Mouse (Mus musculus) bone marrow macrophage, adult 2 months (primary cell): ENCODE measurements around the gene Chst13. TPM values are rescaled to one million over a fixed set of nuclear protein-coding genes. Genes with fewer than 3 reads are reported as not detected.

ENCODE experiments used
- H3K27ac ChIP-seq: 2 replicates; pipeline ENCODE4 v1.5.1; 2012; ENCODE audit warnings: low read depth, low read length; ENCODE audit not compliant: insufficient read depth
- H3K4me1 ChIP-seq: 2 replicates; pipeline ENCODE4 v1.6.1; 2012; ENCODE audit warnings: low read length; ENCODE audit not compliant: control insufficient read depth, insufficient read depth
- H3K4me3 ChIP-seq: 2 replicates; pipeline ENCODE4 v1.5.1; 2012; ENCODE audit warnings: mild to moderate bottlenecking, low read length, moderate library complexity; ENCODE audit not compliant: insufficient read depth
- CTCF ChIP-seq: IDR thresholded peaks from 2 replicates; pipeline ENCODE4 v1.5.1; 2012; ENCODE audit warnings: low read depth, mild to moderate bottlenecking, low read length, moderate library complexity
- POLR2A ChIP-seq: IDR thresholded peaks from 2 replicates; pipeline ENCODE4 v1.6.1; 2012; ENCODE audit warnings: mild to moderate bottlenecking, low read depth, low read length, borderline replicate concordance
- polyA plus RNA-seq: library from polyadenylated mRNA; stranded (reverse); fragments of >200 nt; gene quantifications from 2 replicates; pipeline ENCODE4 v1.2.4, GENCODE M21; 2012; ENCODE audit not compliant: missing spikeins, insufficient read depth, insufficient read length

The Chst13 gene
- polyA plus RNA-seq: not detected in 2 replicates

DNA sequence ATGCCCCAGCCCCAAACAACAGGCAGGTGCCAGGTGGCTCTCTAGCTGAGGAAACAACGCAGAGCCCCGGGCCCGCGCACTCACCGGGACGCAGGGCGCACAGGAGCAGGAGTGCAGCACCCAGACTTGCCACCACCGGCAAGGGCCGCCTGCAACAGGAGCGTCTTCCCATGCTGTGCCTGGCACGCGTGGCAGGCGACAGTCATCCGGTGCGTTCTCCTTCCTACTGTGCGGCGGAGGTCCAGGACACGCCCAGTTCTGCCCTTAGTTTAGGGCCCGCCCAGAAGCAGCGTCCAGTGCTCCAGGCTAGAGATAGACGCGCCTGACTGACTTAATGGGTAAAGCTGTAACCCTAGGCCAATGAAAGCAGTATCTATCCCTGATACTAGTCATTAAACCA lies at the start of gene Chst13:
Chst13 (minus strand) TSS at position 195 of the 400 bp plus-strand sequence.
- Histone ChIP-seq H3K27ac (no peak within 1 kb of the TSS), H3K4me1 (no peaks in the 10 kb centered on the region), H3K4me3 (peak within 1 kb of the TSS; percentile 40)
- no peak for TF ChIP-seq POLR2A
- no peak for TF ChIP-seq CTCF

DNA sequence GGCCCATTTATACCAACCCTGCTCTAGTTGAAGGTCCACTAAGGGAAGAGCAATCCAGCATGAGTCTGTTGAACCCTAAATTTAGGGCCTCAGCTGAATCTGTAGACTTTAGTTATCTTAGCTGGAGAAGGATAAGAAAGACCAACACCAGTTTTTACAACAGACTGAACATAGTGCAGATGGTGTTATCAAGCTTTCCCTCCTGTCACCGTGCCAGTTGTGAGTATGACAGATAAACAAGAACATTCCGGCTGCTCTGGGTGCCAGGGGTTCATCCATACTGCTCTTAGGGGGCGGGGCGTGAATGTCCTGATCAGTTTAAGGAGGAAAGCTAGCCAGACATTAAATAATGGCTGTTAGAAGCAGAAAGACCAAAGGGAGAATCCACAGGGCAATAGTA lies 49.7 kb upstream of the Chst13 start:
- Histone ChIP-seq H3K27ac (no peak overlapping the region), H3K4me1 (peaks cover 16% of the 10 kb centered on the region), H3K4me3 (no peak overlapping the region)
- no peak for TF ChIP-seq CTCF
- no peak for TF ChIP-seq POLR2A

DNA sequence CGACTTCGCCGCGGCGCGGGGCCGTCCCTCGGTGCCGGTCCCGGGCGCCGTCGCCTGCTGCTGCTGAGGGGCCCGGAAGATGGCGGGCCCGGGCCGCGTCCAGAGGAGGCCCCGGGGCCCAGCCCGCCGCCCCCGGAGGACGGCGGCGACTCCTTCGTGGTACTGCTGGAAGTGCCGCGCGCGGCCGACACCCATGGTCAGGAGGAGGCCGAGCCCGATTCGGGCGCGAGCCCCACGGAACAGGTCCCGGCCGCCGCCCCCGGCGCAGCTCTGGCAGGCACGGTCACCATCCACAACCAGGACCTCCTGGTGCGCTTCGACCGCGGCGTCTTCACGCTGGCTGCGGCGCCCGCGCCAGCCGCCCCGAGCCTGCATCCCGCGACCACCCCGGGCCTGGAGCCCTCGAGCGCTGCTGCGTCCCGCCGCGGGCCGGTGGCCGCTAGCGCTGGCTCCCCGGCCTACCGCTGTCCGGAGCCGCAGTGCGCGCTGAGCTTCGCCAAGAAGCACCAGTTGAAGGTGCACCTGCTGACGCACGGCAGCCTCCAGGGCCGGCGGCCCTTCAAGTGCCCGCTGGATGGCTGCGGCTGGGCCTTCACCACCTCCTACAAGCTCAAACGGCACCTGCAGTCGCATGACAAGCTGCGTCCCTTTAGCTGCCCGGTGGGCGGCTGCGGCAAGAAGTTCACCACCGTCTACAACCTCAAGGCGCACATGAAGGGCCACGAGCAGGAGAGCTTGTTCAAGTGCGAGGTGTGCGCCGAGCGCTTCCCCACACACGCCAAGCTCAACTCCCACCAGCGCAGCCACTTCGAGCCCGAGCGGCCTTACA lies 45.0 kb upstream of the Chst13 start:
- Histone ChIP-seq H3K27ac (peak overlapping the region; percentile 49), H3K4me3 (peak overlapping the region; percentile 89), H3K4me1 (peaks cover 15% of the 10 kb centered on the region)
- TF ChIP-seq CTCF: no peak
- TF ChIP-seq POLR2A: no peak

DNA sequence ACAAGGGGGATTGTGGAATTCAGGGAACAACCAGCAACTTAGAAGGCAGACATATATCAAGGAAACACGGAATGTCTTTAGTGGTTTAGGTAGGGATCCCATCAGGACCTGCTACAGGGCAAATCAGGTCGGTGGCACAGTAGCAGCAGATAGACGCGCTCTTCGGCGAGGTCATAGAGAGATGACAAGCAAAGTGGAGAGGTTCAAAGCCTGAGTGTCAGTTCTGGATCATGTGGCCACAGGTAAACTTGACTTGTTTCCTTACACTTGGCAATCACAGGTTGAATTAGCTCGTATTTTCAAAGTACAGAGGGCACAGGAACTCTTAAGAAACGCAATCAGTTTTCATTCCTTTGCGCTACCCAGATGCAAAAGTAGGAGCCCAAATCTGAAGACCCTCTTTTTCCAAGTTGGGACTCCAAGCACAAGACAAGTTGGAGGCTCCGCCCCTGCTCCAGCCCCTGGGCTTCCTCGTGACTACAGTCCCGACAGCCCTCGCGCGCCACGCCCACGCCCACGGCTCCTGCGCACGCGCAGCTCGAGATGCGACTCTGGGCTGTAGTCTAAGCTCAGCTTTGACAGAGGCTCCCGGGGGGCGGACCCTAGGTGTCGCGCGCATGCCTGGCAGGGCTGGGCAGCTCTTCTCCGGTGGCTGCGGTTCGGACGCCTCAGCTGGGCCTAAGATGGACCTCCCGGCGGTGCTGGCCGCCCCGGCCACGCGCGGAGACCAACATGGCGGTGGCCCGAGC lies 44.2 kb upstream of the Chst13 start, which contains the start of gene Zxdc:
Zxdc (plus strand) TSS at position 517 of the 749 bp plus-strand sequence.
- TF ChIP-seq POLR2A: peak; percentile 36; the same call in 1 of the 2 replicates
- TF ChIP-seq CTCF: no peak
- peaks cover 15% of the 10 kb centered on the region for H3K4me1 ChIP-seq
- H3K4me3 ChIP-seq: peak within 1 kb of the TSS; percentile 89
- H3K27ac ChIP-seq: peak within 1 kb of the TSS; percentile 49

DNA sequence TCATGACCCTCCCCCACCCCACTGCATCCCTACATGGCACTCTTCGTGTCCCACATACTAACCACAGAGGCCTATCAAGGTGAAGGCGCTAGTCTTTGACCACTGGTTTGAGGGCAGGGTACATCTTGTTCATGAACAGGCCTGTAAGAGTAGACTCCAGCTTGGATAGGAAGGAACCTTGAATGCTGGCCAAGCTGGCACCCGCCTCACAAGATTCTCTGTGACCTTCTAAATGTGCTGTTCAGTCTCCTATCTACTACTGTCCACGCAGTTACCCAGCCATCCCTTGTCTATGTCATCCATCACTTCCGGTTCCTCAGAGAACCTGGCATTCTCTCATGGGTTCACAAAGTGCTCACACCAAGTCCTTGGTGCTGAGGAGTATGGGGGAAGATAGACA lies 38.3 kb upstream of the Chst13 start:
- no peak for TF ChIP-seq CTCF
- no peak for TF ChIP-seq POLR2A
- no peak overlapping the region for H3K27ac ChIP-seq
- no peak overlapping the region for H3K4me3 ChIP-seq
- peaks cover 12% of the 10 kb centered on the region for H3K4me1 ChIP-seq

DNA sequence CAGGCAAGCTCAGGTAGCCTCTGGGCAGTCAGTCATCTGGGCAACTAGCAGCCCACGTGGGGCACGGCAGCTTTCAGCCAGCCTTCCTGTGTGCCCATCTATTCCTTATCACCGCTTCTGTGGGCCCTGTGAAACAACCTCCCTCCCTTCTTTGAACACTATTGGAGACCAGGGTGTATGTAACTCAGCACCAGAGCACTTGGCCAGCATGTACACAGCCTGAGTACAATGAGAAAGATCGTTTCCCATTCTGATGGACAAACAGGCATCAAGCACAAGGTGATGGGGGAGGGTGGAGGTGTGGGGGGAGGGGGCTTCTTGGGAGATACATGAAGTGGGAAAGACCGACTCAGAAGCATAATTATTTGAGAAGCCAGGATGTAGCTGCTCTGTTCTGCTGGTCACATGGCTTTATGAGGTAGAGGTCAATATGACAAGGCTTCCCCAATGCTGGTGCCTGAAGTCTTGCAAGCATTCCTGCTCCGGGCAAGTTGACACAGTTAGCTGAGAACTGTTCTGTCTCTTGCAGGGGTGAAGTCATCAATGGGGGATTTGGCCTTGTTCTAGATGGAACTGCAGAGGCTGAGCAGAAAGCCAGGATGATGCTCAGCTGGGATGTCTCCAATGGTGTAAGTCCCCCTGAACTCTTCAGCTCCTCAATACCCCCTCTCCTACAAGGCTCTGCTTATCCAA lies 36.1 kb upstream of the Chst13 start:
- Histone ChIP-seq H3K4me1 (peaks cover 12% of the 10 kb centered on the region), H3K27ac (no peak overlapping the region), H3K4me3 (no peak overlapping the region)
- TF ChIP-seq CTCF (no peak), POLR2A (no peak)

DNA sequence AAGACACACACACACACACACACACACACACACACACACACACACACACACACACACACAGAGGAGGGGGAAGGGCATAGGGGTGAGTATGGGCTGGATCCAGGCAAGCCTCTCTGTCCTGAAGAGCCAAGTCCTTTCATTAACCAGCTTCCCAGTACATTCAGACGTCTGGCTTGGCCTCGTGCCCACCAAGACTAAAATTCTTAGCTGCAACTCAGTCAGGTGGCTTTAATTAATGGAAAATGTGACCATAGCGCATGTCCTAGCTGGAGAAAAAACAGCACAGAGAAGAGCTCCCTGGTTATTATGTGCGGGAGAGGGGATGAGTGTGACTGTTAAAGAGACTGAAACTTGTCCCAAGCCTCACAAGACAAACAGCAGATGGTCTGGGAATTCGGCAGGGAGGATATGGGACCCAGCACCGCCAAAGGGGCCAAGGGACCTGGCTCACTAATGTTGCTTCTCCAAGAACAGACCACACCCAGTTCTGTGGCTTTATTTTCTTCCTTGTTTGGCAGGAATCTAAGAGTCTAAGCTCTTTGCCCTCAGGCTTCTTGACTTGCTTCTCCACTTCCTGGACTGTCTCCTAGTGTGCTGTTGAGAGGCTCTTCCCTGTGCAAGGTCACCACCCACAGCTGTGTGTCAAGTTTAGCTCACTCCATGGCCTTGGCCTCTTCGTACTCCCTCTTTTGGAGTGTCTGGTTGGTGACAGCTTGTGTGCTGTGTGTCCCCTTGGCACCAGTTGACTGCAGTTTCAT lies 35.2 kb upstream of the Chst13 start:
- no peak overlapping the region for H3K4me3 ChIP-seq
- H3K4me1 ChIP-seq: peaks cover 12% of the 10 kb centered on the region
- TF ChIP-seq CTCF: no peak
- TF ChIP-seq POLR2A: no peak
- no peak overlapping the region for H3K27ac ChIP-seq

DNA sequence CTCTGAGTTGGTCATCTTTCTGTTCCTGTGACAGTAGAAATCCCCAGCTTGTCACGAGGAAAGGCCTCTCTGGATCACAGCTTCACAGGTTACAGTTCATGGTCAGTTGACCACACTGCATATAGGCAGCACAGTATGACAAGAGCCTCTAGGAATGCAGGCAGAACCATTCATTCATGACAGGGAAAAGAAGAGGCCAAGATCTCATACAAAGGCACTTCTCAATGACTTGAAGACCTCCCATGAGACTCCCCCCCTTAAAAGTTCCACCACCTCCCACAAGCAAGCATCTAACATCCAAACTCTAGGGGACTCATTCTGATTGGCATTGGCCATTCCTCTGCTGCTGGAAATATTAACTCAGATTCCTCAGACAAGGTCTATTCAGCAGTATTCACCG lies 34.5 kb upstream of the Chst13 start:
- Histone ChIP-seq H3K4me3 (no peak overlapping the region), H3K27ac (no peak overlapping the region), H3K4me1 (peaks cover 12% of the 10 kb centered on the region)
- no peak for TF ChIP-seq CTCF
- TF ChIP-seq POLR2A: no peak

DNA sequence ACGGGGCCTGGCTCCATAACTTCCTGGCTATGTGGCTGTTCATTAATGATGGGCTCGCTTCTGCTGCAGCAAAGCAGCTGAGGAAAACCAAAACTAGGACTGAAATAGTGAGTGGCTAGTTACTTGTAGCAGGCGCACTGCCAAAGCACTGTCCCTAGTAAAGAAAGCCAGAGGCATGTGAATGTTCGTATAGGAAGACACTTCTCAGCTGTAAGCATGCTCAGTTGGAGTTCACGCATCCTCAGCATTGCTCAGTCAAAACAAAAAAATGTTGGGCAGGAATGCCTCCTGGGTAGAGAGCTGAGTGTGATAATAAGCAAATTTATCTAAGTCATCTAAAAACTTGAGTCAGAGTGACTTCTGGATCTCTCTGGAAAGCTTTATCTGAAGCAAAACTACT lies 33.2 kb upstream of the Chst13 start:
- no peak overlapping the region for H3K4me3 ChIP-seq
- TF ChIP-seq POLR2A (no peak), CTCF (no peak)
- peaks cover 12% of the 10 kb centered on the region for H3K4me1 ChIP-seq
- no peak overlapping the region for H3K27ac ChIP-seq
